Comparison of ENCODE assay signal across 22 mouse cellular contexts in the genomic region with DNA sequence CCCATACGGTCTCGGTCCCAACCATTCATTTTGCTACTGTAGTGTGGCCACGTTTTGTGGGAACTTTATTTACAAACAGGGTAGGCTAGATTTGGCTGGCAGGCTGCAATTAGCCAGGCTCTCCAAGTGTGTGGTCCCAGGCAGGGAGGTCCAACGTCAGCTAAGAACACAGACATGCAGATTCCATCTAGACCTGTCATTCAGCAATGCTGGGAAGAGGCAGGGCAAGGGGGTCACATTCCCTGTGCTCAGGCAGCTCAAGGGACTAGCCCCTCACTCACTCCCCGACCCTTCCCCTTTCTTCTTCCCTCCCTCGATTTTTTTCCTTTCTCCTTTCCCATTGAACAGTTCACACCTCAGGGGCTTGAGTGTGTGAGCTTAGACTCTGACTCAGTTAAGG. TPM values are rescaled to one million over a fixed set of nuclear protein-coding genes. Genes with fewer than 3 reads are reported as not detected.
DNase-seq lines count a peak whose midpoint lies in the region; ATAC-seq and TF ChIP-seq lines count a peak whose summit lies in the region.
"Had no signal": no experiment of that assay in that cellular context is flagged by ENCODE, and none has a peak within 500 bp of the region (broad histone marks: within the 10 kb centered on the region; RNA-seq: fewer than 3 reads in every experiment).

No protein-coding gene starts in this region.

- no peak for DNase-seq in heart, embryonic 10.5 days (ENCODE audit: low spot score)
- no peak for DNase-seq in heart, postnatal 36 days
- DNase-seq in neural tube, embryonic 10.5 days (ENCODE audit: extremely low spot score, low spot score), result peak; percentile 29
- DNase-seq in heart, adult 11 months, result no peak
- DNase-seq: adrenal gland, postnatal 10 days; cerebellum, adult 9-11 months; kidney, adult 2 months; kidney, postnatal 10 days; left cerebral cortex, postnatal 4 days; lung, postnatal 14 days; thymus, adult 18-20 months; thymus, postnatal 36 days had no signal

- no peak overlapping the region for H3K9ac ChIP-seq in neural tube, embryonic 15.5 days (replicated peaks)
- H3K9ac ChIP-seq in limb, embryonic 13.5 days, result 0 out of 2 replicates have a peak overlapping the region, but pooled peaks have one; percentile 43
- H3K9ac ChIP-seq in intestine, postnatal 0 days (ENCODE audit: low read depth, low read length), result no peak overlapping the region
- H3K9ac ChIP-seq: forebrain, embryonic 12.5 days; hindbrain, embryonic 13.5 days; midbrain, embryonic 13.5 days; neural tube, embryonic 13.5 days had no signal

- H3K4me2 ChIP-seq in neural tube, embryonic 15.5 days, result no peak overlapping the region
- H3K4me2 ChIP-seq in limb, embryonic 13.5 days (replicated peaks), result no peak overlapping the region
- no peak overlapping the region for H3K4me2 ChIP-seq in intestine, postnatal 0 days (replicated peaks; ENCODE audit: low read depth)
- H3K4me2 ChIP-seq: forebrain, embryonic 12.5 days; heart, embryonic 11.5 days; hindbrain, embryonic 13.5 days; midbrain, embryonic 13.5 days; neural tube, embryonic 13.5 days had no signal

- TF ChIP-seq CTCF in intestine, postnatal 0 days (IDR thresholded peaks at IDR 0.05; ENCODE audit: low read depth), result no peak

- no peaks in the 10 kb centered on the region for H3K9me3 ChIP-seq in heart, embryonic 10.5 days
- no peaks in the 10 kb centered on the region for H3K9me3 ChIP-seq in neural tube, embryonic 15.5 days (replicated peaks)
- no peaks in the 10 kb centered on the region for H3K9me3 ChIP-seq in limb, embryonic 13.5 days
- no peaks in the 10 kb centered on the region for H3K9me3 ChIP-seq in intestine, postnatal 0 days (ENCODE audit: control insufficient read depth)
- H3K9me3 ChIP-seq: forebrain, embryonic 12.5 days; hindbrain, embryonic 13.5 days; midbrain, embryonic 13.5 days; neural tube, embryonic 13.5 days had no signal

- no peaks in the 10 kb centered on the region for H3K36me3 ChIP-seq in heart, embryonic 10.5 days
- no peaks in the 10 kb centered on the region for H3K36me3 ChIP-seq in neural tube, embryonic 15.5 days
- no peaks in the 10 kb centered on the region for H3K36me3 ChIP-seq in limb, embryonic 13.5 days
- H3K36me3 ChIP-seq in intestine, postnatal 0 days (ENCODE audit: control insufficient read depth, insufficient read depth), result no peaks in the 10 kb centered on the region
- H3K36me3 ChIP-seq: forebrain, embryonic 12.5 days; hindbrain, embryonic 13.5 days; midbrain, embryonic 13.5 days; neural tube, embryonic 13.5 days had no signal

- 0 out of 2 replicates have a peak overlapping the region, but pooled peaks have one; percentile 1 for H3K27ac ChIP-seq in heart, embryonic 10.5 days
- no peak overlapping the region for H3K27ac ChIP-seq in neural tube, embryonic 15.5 days (replicated peaks)
- H3K27ac ChIP-seq in limb, embryonic 13.5 days, result no peak overlapping the region
- no peak overlapping the region for H3K27ac ChIP-seq in intestine, postnatal 0 days (ENCODE audit: low read depth, low read length)
- H3K27ac ChIP-seq: forebrain, embryonic 12.5 days; hindbrain, embryonic 13.5 days; left cerebral cortex, adult 2 months; midbrain, embryonic 13.5 days; neural tube, embryonic 13.5 days had no signal

- no peak for ATAC-seq in neural tube, embryonic 15.5 days (ENCODE audit: low FRiP score)
- no peak for ATAC-seq in limb, embryonic 13.5 days (ENCODE audit: low FRiP score, low read depth)
- no peak for ATAC-seq in intestine, postnatal 0 days
- ATAC-seq: inflammation-experienced regulatory T-cells, adult 6 months had no signal

- WGBS in heart, embryonic 10.5 days, result 47% methylated on average over 6 of the region's 6 CpGs
- WGBS in neural tube, embryonic 15.5 days, result 40% methylated on average over 6 of the region's 6 CpGs
- 36% methylated on average over 6 of the region's 6 CpGs for WGBS in limb, embryonic 13.5 days
- 44% methylated on average over 6 of the region's 6 CpGs for WGBS in intestine, postnatal 0 days

- intact Hi-C loops in heart, postnatal 36 days (cut with DNase I), result loop anchor here (2.0 to 5.0 kb wide), 2 partner anchors 113 to 906 kb away; no protein-coding TSS in a partner anchor

- H3K4me3 ChIP-seq in heart, embryonic 10.5 days, result no peak overlapping the region
- no peak overlapping the region for H3K4me3 ChIP-seq in neural tube, embryonic 15.5 days (replicated peaks)
- H3K4me3 ChIP-seq in limb, embryonic 13.5 days, result no peak overlapping the region
- H3K4me3 ChIP-seq in intestine, postnatal 0 days (ENCODE audit: low read depth, low read length), result no peak overlapping the region
- H3K4me3 ChIP-seq: forebrain, embryonic 12.5 days; hindbrain, embryonic 13.5 days; left cerebral cortex, adult 2 months; midbrain, embryonic 13.5 days; neural tube, embryonic 13.5 days had no signal

- peaks cover 45% of the 10 kb centered on the region for H3K4me1 ChIP-seq in heart, embryonic 10.5 days
- H3K4me1 ChIP-seq in neural tube, embryonic 15.5 days, result peaks cover 7% of the 10 kb centered on the region
- peaks cover 12% of the 10 kb centered on the region; the same call in 1 of the 2 replicates for H3K4me1 ChIP-seq in limb, embryonic 13.5 days
- no peaks in the 10 kb centered on the region for H3K4me1 ChIP-seq in intestine, postnatal 0 days (replicated peaks; ENCODE audit: control insufficient read depth, insufficient read depth, low read length)

- H3K27me3 ChIP-seq in heart, embryonic 10.5 days (ENCODE audit: insufficient read depth, poor library complexity, severe bottlenecking), result no peaks in the 10 kb centered on the region
- 0 out of 2 replicates have a peak, but pooled peaks cover 3% of the 10 kb centered on the region for H3K27me3 ChIP-seq in neural tube, embryonic 15.5 days (replicated peaks)
- no peaks in the 10 kb centered on the region for H3K27me3 ChIP-seq in limb, embryonic 13.5 days
- H3K27me3 ChIP-seq in intestine, postnatal 0 days (replicated peaks; ENCODE audit: control insufficient read depth, insufficient read depth, low read length), result no peaks in the 10 kb centered on the region
- H3K27me3 ChIP-seq: forebrain, embryonic 12.5 days had no signal

RNA-seq across cellular contexts. Expression of a gene that starts 17.2 kb away (rescaled TPM):
- 143 and 145 TPM in 2 replicates for polyA plus RNA-seq in heart, embryonic 10.5 days (2016; fragmentation: Nextera tagmentation; extraction: Ambion mirVana)
- total RNA-seq in heart, postnatal 36 days (2021), result 10 to 100 TPM; 12.0 to 15.0 TPM
- polyA plus RNA-seq in neural tube, embryonic 15.5 days (2015; fragmentation: Nextera tagmentation; extraction: Ambion mirVana), result 13.0 and 71.4 TPM in 2 replicates
- 110 and 115 TPM in 2 replicates for polyA plus RNA-seq in limb, embryonic 13.5 days (2015; fragmentation: Nextera tagmentation; extraction: Ambion mirVana)
- 34.8 and 35.7 TPM in 2 replicates for polyA plus RNA-seq in intestine, postnatal 0 days (2015; fragmentation: Nextera tagmentation; extraction: Ambion mirVana)

RNA-seq across cellular contexts. Expression of a gene that starts 45.1 kb away (rescaled TPM):
- polyA plus RNA-seq in heart, embryonic 10.5 days (2016; fragmentation: Nextera tagmentation; extraction: Ambion mirVana), result 17.2 and 23.4 TPM in 2 replicates
- 10 to 100 TPM; 10.7 to 11.0 TPM for total RNA-seq in heart, postnatal 36 days (2021)
- 10.9 and 13.4 TPM in 2 replicates for polyA plus RNA-seq in neural tube, embryonic 15.5 days (2015; fragmentation: Nextera tagmentation; extraction: Ambion mirVana)
- 17.9 and 20.4 TPM in 2 replicates for polyA plus RNA-seq in limb, embryonic 13.5 days (2015; fragmentation: Nextera tagmentation; extraction: Ambion mirVana)
- 91.5 and 104 TPM in 2 replicates for polyA plus RNA-seq in intestine, postnatal 0 days (2015; fragmentation: Nextera tagmentation; extraction: Ambion mirVana)
- polyA plus RNA-seq: inflammation-experienced regulatory T-cells, adult 6 months had no signal
